Mouse (Mus musculus) spleen, postnatal 36 days (tissue): Measurements from ENCODE around the gene Mki67.
"Not testable (repeated sequence)": the region's sequence is repeated elsewhere in the genome, so short reads cannot be mapped to it uniquely, and the experiment has no call there.

ENCODE experiments used
- DNase-seq, 2 experiments: peaks; one replicate each; pipeline ENCODE4 v3.0.0; 2022; ENCODE audit warnings: low spot score in 2 of 2, mixed read lengths in 1 of 2

Gene Mki67

DNA sequence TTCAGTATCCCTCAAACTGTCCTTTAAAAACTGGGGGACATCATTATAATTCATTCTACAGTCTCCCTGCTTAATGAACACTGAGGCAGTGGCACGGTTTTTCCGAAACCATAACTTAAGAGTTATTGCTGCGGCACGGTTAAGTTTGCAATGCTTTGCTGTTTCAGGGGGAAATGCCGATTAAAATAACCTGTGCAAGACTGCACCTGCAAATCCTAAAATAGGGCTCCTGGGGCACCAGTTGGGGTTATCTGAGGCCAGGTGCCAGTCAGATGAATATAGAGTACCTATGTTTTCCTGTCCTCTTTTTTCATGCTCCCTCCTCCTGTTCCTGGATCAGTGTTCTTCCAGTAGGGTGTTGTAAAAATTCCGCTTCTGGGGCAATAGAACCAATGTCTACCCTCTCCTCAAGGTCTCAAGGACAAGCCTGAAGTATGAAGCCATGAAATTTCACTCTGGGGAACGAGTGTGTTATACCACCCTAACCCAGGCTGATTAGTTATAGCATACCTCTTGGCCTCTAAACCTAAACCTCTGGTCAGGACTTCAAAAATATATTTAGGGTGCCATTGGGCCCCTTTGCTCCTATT is 902 bp upstream of the Mki67 start:
- DNase-seq, result peak in 1 of 2 experiments; percentile 12

DNA sequence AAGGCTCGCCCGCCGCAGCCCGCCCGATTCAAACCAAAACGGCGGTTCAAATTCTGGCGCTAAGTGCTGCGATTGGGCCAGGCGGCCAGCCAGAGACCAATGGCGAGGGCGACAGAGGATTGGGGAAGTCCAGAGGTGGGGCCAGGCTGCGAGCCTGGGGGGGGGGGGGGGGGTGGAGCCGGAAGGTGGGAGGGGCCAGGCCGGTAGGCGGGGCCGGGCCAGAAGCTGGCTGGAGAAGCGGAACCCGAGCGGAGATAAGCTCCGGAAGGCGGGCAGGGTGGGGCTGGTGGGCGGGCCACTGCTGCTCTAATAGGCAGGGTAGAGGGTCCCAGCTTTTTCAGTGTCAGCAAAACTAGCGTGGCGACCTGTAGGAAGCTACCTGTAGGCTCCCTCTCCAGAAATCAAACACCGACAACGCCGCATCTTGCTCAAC is 300 bp upstream of the Mki67 start:
- DNase-seq, result peak; percentile 90 to 92

- DNase-seq, result no peak
Measured at GRCm38 (mm10) chr7:135715166-135715565, 995 bp downstream of the Mki67 start.

- no peak for DNase-seq
Measured at GRCm38 (mm10) chr7:135713326-135713725, 2.8 kb downstream of the Mki67 start.

DNA sequence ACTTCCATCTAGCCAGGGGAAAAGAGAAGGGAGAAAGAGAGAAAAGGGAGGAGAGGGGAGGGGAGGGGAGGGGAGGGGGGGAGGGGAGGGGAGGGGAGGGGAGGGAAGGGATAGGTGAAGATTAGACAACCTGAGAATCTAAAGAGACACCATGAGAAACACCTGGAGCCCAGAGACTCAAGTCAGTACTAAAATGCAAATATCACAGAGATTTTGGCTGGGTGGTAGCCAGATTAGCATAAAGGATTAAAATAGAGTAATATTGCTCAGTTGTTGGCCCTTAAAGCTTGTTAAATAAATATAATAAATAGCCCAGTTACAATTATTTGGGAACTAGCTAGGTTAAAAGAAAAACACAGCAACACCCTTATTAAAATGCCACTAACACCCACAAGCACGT is 3.6 kb downstream of the Mki67 start:
- no peak for DNase-seq

DNA sequence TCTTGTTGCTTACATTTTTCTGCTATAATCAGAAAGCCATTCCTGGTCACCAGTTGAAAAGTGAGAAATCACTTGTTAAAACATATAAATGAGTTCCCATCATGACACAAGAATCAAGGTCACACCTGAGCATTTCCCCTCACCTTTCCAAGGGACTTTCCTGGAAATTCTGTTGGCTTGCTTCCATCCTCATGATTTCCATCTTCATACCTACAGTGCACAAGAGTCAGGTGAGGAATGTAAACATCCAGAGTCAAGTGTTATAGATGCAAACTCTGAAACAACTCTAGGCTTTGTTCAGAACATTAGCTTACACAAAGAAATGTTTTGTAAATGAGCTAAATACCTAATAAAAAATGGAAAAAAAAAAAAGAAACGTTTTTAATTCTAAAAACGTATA is 5.5 kb downstream of the Mki67 start:
- no peak for DNase-seq

DNA sequence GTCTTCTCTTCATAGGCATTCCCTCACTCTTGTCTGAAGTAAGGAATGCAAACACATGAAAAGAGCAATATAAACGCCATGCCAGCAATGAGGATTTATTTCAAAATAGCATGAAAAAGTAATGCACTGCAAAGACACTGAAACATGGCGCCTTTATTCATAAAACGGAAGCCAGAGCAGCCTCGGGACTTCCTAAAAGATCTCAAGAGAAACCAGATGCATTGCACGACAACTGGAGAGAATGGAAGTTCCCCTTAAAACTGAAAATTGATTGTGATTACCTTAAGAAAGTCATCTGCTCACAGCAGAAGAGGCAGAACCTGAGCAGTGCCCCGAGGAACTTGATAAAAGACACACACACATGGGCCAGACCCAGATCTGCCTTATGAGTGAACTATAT is 10.4 kb downstream of the Mki67 start:
- DNase-seq, result no peak

- no peak for DNase-seq
Measured at GRCm38 (mm10) chr7:135705083-135705482, 11.1 kb downstream of the Mki67 start.

- DNase-seq, result no peak
Measured at GRCm38 (mm10) chr7:135704251-135704650, 11.9 kb downstream of the Mki67 start.

DNA sequence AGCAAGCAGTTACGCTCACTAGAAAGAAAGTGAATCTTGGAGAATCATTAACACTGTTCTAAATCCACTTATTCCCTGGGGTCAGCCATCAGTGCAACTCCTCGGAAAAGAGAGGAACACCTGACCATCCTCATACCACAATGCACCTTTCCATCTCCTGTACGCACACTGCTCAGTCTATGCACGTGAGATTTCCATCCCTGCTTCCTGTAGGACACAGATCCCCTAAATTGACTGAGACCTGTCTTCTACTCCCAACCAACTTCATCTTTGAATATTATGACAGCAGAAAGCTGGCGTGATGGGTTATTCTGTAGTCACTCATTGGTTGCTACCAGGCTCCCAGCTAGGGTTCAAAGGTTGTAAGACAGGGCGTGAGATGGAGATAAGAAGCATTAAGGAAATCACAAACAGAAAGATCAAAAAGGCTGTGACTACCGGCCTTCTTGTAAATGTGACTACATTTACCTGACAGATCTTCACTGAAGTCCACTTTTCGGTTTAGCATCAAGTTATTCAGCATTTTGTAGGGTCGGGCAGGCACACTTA is 12.5 kb downstream of the Mki67 start:
- DNase-seq, result no peak

DNA sequence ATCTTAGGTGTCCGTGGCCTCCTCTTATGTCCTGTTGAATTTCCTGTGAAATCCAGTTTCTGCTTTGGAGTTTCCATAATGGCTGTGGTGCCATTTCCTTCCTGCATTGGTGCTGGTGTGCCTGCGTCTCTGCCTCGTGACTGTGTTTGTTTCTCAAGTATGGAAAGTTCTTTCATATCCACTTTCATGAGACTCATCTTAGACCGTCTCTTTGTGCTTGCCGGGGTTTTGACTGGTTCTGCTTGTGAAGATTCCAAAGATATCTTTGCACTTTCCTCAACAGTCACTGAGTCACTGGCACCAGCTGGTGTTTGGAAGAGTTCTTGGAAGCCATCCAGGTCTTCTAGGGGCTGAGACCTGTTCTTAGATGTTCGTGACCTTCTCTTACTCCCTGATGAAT is 16.8 kb downstream of the Mki67 start:
- DNase-seq, result not testable (repeated sequence)

DNA sequence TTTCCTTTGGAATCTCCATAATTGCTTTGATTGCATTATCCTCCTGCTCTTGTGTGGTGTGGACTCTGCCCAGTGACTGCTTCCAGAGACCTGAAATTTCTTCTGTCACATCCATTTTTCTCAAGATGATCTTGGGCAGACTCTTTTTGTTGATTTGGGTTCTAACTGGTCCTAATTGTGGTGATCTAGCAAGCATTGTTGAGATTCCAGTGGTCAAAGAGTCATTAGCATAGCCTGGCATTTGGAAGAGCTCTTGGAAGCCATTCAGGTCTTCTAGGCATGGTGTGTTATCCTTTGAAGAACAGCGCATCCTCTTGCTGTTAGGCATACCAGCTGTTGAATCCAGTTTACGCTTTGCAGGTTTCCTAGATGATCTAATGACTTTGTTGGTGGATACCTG is 17.8 kb downstream of the Mki67 start:
- DNase-seq, result no peak

- not testable (repeated sequence) for DNase-seq
Measured at GRCm38 (mm10) chr7:135697021-135697740, 19.0 kb downstream of the Mki67 start.

- no peak for DNase-seq
Measured at GRCm38 (mm10) chr7:135696127-135696526, 20.0 kb downstream of the Mki67 start.

DNA sequence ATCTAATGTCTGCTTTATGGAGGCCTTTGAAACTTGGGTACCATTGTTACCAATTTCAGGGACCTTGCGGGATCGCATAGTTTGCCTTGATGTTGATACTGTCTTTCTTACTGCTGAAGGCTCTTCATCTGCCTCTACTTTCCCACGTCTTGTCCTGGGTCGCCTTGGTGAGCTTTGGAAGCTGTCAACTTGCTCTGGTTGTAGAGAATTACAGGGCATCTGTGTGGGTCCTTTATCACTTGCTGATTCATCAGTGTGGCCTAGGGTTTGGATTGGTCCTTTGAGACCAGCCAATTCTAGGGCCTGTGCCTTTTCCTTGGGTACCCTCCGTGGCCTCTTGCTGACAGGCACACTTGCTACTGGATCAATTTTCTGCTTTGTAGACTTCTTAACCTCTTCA is 21.4 kb downstream of the Mki67 start:
- DNase-seq, result no peak

GRCm38 (mm10) chr7:135694130-135694529 is 22.0 kb downstream of the Mki67 start:
- no peak for DNase-seq

GRCm38 (mm10) chr7:135691941-135692340 is 24.2 kb downstream of the Mki67 start:
- no peak for DNase-seq

GRCm38 (mm10) chr7:135689396-135689795 is 26.8 kb downstream of the Mki67 start:
- DNase-seq, result no peak

GRCm38 (mm10) chr7:135684938-135685337 is 31.2 kb downstream of the Mki67 start:
- no peak for DNase-seq

GRCm38 (mm10) chr7:135684098-135684497 is 32.1 kb downstream of the Mki67 start:
- DNase-seq, result not testable (repeated sequence)

DNA sequence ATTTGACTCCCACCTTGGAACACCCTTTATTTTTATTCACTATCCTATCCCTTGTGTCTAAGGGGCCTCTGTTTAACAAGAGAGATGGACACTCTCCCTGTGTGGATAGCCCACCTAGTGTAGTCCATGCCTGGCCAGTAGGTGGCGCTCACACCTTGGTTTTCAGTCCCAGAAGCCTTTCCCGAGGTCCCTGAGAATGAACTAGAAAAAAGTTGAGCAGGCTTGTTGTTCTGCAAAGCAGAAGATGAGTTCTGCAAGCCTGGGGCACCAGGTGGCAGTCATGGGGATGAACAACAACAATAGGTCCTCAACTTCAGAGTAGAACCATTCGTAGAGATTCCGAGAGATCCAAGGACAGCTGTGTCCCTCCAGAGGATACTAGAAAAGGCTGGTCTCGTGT is 35.8 kb downstream of the Mki67 start:
- DNase-seq, result peak; percentile 47 to 49

DNA sequence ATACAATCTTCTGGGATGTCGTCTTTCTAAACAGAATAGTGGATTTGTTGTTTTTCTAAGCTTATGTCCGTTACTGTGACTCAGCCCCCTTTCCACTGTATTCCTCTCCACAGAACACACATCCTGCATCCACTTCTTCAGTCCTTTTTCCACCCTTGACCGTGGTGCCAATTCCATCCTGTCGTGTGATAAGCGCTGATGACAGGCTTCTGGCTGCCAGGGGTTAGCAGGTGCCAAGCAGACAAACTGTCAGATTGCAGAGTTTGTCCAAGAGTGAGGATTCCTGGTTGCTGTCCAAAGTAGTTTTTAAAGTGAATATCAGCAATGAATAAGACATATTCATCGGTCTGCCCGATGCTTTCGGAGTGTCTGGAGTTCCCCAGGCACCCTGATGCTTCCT is 39.4 kb downstream of the Mki67 start:
- DNase-seq, result no peak

DNA sequence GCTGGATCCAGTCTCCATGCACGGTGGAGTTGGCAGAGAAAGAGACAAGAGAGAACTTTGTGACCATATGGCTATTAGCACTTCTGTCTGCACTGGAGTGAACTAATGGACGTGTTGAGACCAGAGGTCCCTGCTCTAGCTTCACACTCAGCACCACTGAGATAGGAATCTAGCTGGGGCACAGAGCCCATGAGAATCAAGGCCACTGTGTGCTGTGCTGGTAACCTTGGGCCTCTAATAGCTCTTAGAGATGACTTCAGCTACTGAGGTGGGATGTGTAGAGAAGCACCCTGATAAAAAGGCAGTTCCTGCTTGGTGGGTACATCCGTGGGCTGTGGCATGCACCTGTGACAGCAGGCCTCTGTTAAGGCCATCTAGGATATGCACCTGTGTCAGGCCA is 42.6 kb downstream of the Mki67 start:
- DNase-seq, result no peak
